Mouse (Mus musculus): Measurements from ENCODE around the gene Maml1. TPM values are rescaled to one million over a fixed set of nuclear protein-coding genes. Genes with fewer than 3 reads are reported as not detected.

The Maml1 gene
- polyA plus RNA-seq, 1 experiment from 2014 or later, result 4.6 TPM

GRCm38 (mm10) chr11:50230481-50231304, 61.4 kb downstream of the Maml1 start:
- H3K9ac ChIP-seq, result no peak overlapping the region
- H3K4me1 ChIP-seq (replicated peaks; ENCODE audit: control insufficient read depth, insufficient read depth, low read length), result peaks cover 37% of the 10 kb centered on the region
- H3K27ac ChIP-seq, result no peak overlapping the region
- peak overlapping the region; percentile 28; the same call in 1 of the 2 replicates for H3K4me2 ChIP-seq (replicated peaks)
- no peaks in the 10 kb centered on the region for H3K9me3 ChIP-seq (ENCODE audit: control insufficient read depth, low read length)
- no peak for DNase-seq (ENCODE audit: low spot score)
- ATAC-seq (ENCODE audit: low FRiP score), result no peak
- H3K36me3 ChIP-seq (replicated peaks; ENCODE audit: control insufficient read depth, insufficient read depth), result peaks cover 48% of the 10 kb centered on the region
- H3K4me3 ChIP-seq (replicated peaks; ENCODE audit: low read length), result 0 out of 2 replicates have a peak overlapping the region, but pooled peaks have one; percentile 8
- H3K27me3 ChIP-seq (ENCODE audit: control insufficient read depth, insufficient read depth, low read length), result peaks cover 5% of the 10 kb centered on the region; the same call in 1 of the 2 replicates
- 23% methylated on average over 45 of the region's 45 CpGs for WGBS

- Histone ChIP-seq H3K9me3 (ENCODE audit: control insufficient read depth, low read length) (no peaks in the 10 kb centered on the region), H3K9ac (no peak overlapping the region), H3K4me3 (replicated peaks; ENCODE audit: low read length) (no peak overlapping the region), H3K4me1 (replicated peaks; ENCODE audit: control insufficient read depth, insufficient read depth, low read length) (peaks cover 36% of the 10 kb centered on the region), H3K36me3 (replicated peaks; ENCODE audit: control insufficient read depth, insufficient read depth) (peaks cover 36% of the 10 kb centered on the region), H3K27ac (no peak overlapping the region), H3K4me2 (replicated peaks) (no peak overlapping the region), H3K27me3 (ENCODE audit: control insufficient read depth, insufficient read depth, low read length) (no peaks in the 10 kb centered on the region)
- DNase-seq (ENCODE audit: low spot score) (no peak), ATAC-seq (ENCODE audit: low FRiP score) (no peak)
- WGBS, result 54% methylated on average over 7 of the region's 7 CpGs
Observed at GRCm38 (mm10) chr11:50229252-50229910, 62.7 kb downstream of the Maml1 start.

- Histone ChIP-seq H3K9ac (no peak overlapping the region), H3K27ac (no peak overlapping the region)
Observed at GRCm38 (mm10) chr11:50228772-50229171, 63.3 kb downstream of the Maml1 start.

GRCm38 (mm10) chr11:50227736-50228135, 64.4 kb downstream of the Maml1 start:
- H3K9ac ChIP-seq, result no peak overlapping the region
- no peak overlapping the region for H3K27ac ChIP-seq
- no peaks in the 10 kb centered on the region for H3K9me3 ChIP-seq (ENCODE audit: control insufficient read depth, low read length)
- H3K27me3 ChIP-seq (ENCODE audit: control insufficient read depth, insufficient read depth, low read length), result no peaks in the 10 kb centered on the region
- WGBS, result 90% methylated on average over 4 of the region's 4 CpGs
- peaks cover 20% of the 10 kb centered on the region for H3K36me3 ChIP-seq (replicated peaks; ENCODE audit: control insufficient read depth, insufficient read depth)
- no peak overlapping the region for H3K4me2 ChIP-seq (replicated peaks)
- ATAC-seq (ENCODE audit: low FRiP score) (no peak), DNase-seq (ENCODE audit: low spot score) (no peak)
- H3K4me1 ChIP-seq (replicated peaks; ENCODE audit: control insufficient read depth, insufficient read depth, low read length), result peaks cover 51% of the 10 kb centered on the region
- H3K4me3 ChIP-seq (replicated peaks; ENCODE audit: low read length), result no peak overlapping the region

More at GRCm38 (mm10) chr11:50228772-50229171, 63.3 kb downstream of the Maml1 start:
- no peak overlapping the region for H3K4me3 ChIP-seq (replicated peaks; ENCODE audit: low read length)
- DNase-seq (ENCODE audit: low spot score) (no peak), ATAC-seq (ENCODE audit: low FRiP score) (no peak)
- peaks cover 41% of the 10 kb centered on the region for H3K4me1 ChIP-seq (replicated peaks; ENCODE audit: control insufficient read depth, insufficient read depth, low read length)
- no peaks in the 10 kb centered on the region for H3K9me3 ChIP-seq (ENCODE audit: control insufficient read depth, low read length)
- H3K4me2 ChIP-seq (replicated peaks), result no peak overlapping the region
- WGBS, result 19% methylated on average over 3 of the region's 3 CpGs
- H3K27me3 ChIP-seq (ENCODE audit: control insufficient read depth, insufficient read depth, low read length), result no peaks in the 10 kb centered on the region
- peaks cover 30% of the 10 kb centered on the region for H3K36me3 ChIP-seq (replicated peaks; ENCODE audit: control insufficient read depth, insufficient read depth)

- Histone ChIP-seq H3K4me1 (replicated peaks; ENCODE audit: control insufficient read depth, insufficient read depth, low read length) (peaks cover 55% of the 10 kb centered on the region), H3K27me3 (ENCODE audit: control insufficient read depth, insufficient read depth, low read length) (no peaks in the 10 kb centered on the region), H3K9ac (peak overlapping the region; percentile 97; the same call in 1 of the 2 replicates), H3K36me3 (replicated peaks; ENCODE audit: control insufficient read depth, insufficient read depth) (peaks cover 15% of the 10 kb centered on the region), H3K4me3 (replicated peaks; ENCODE audit: low read length) (peak overlapping the region; percentile 83; the same call in 1 of the 2 replicates), H3K4me2 (replicated peaks) (peak overlapping the region; percentile 95), H3K27ac (no peak overlapping the region), H3K9me3 (ENCODE audit: control insufficient read depth, low read length) (no peaks in the 10 kb centered on the region)
- ATAC-seq (ENCODE audit: low FRiP score) (no peak), DNase-seq (ENCODE audit: low spot score) (no peak)
- 87% methylated on average over 3 of the region's 3 CpGs for WGBS
Observed at GRCm38 (mm10) chr11:50227226-50227625, 64.9 kb downstream of the Maml1 start.

- peak overlapping the region; percentile 83 for H3K4me3 ChIP-seq (replicated peaks; ENCODE audit: low read length)
- ATAC-seq (ENCODE audit: low FRiP score), result no peak
- DNase-seq (ENCODE audit: low spot score), result no peak
- H3K4me2 ChIP-seq (replicated peaks), result peak overlapping the region; percentile 95
- peak overlapping the region; percentile 97 for H3K9ac ChIP-seq
- H3K36me3 ChIP-seq (replicated peaks; ENCODE audit: control insufficient read depth, insufficient read depth), result peaks cover 6% of the 10 kb centered on the region
- peaks cover 55% of the 10 kb centered on the region for H3K4me1 ChIP-seq (replicated peaks; ENCODE audit: control insufficient read depth, insufficient read depth, low read length)
- peak overlapping the region; percentile 96 for H3K27ac ChIP-seq
- 39% methylated on average over 2 of the region's 2 CpGs for WGBS
- H3K27me3 ChIP-seq (ENCODE audit: control insufficient read depth, insufficient read depth, low read length), result no peaks in the 10 kb centered on the region
- no peaks in the 10 kb centered on the region for H3K9me3 ChIP-seq (ENCODE audit: control insufficient read depth, low read length)
Observed at GRCm38 (mm10) chr11:50226406-50226805, 65.7 kb downstream of the Maml1 start.

- H3K4me3 ChIP-seq (replicated peaks; ENCODE audit: low read length), result peak overlapping the region; percentile 83
- DNase-seq (ENCODE audit: low spot score) (peak; percentile 37), ATAC-seq (ENCODE audit: low FRiP score) (peak; percentile 34)
- H3K27ac ChIP-seq, result peak overlapping the region; percentile 96
- H3K4me2 ChIP-seq (replicated peaks), result peak overlapping the region; percentile 95
- no peaks in the 10 kb centered on the region for H3K9me3 ChIP-seq (ENCODE audit: control insufficient read depth, low read length)
- 4% methylated on average over 32 of the region's 34 CpGs for WGBS
- H3K27me3 ChIP-seq (ENCODE audit: control insufficient read depth, insufficient read depth, low read length), result no peaks in the 10 kb centered on the region
- peaks cover 52% of the 10 kb centered on the region for H3K4me1 ChIP-seq (replicated peaks; ENCODE audit: control insufficient read depth, insufficient read depth, low read length)
- peaks cover 5% of the 10 kb centered on the region for H3K36me3 ChIP-seq (replicated peaks; ENCODE audit: control insufficient read depth, insufficient read depth)
- peak overlapping the region; percentile 97 for H3K9ac ChIP-seq
Observed at GRCm38 (mm10) chr11:50225611-50226378, 66.3 kb downstream of the Maml1 start.

GRCm38 (mm10) chr11:50224671-50225530, 67.2 kb downstream of the Maml1 start:
- ATAC-seq (ENCODE audit: low FRiP score), result peak; percentile 84
- Histone ChIP-seq H3K27me3 (ENCODE audit: control insufficient read depth, insufficient read depth, low read length) (no peaks in the 10 kb centered on the region), H3K4me3 (replicated peaks; ENCODE audit: low read length) (peak overlapping the region; percentile 83), H3K36me3 (replicated peaks; ENCODE audit: control insufficient read depth, insufficient read depth) (0 out of 2 replicates have a peak, but pooled peaks cover 7% of the 10 kb centered on the region), H3K4me1 (replicated peaks; ENCODE audit: control insufficient read depth, insufficient read depth, low read length) (peaks cover 52% of the 10 kb centered on the region), H3K27ac (peak overlapping the region; percentile 96), H3K9ac (peak overlapping the region; percentile 97), H3K9me3 (ENCODE audit: control insufficient read depth, low read length) (no peaks in the 10 kb centered on the region), H3K4me2 (replicated peaks) (peak overlapping the region; percentile 95)
- under 1% methylated on average over 67 of the region's 70 CpGs for WGBS
- DNase-seq (ENCODE audit: low spot score), result peak; percentile 78
